Mouse (Mus musculus): Measurements from ENCODE around the gene Pms2.

Gene Pms2

GRCm38 (mm10) chr5:143909417-143910400 is at the start of gene Pms2, which contains the start of gene Aimp2:
Gene Pms2, plus strand, starts transcription at chr5:143909964.
Gene Aimp2, minus strand, starts transcription at chr5:143909847.
- peak; percentile 95 for DNase-seq

GRCm38 (mm10) chr5:143871547-143872169 is 38.1 kb upstream of the Pms2 start:
- no peak for DNase-seq

GRCm38 (mm10) chr5:143874571-143874970 is 35.2 kb upstream of the Pms2 start:
- no peak for DNase-seq

- no peak for DNase-seq
These were observed 24.5 kb upstream of the Pms2 start for GRCm38 (mm10) chr5:143885274-143885673.

GRCm38 (mm10) chr5:143890741-143891140 is 19.0 kb upstream of the Pms2 start:
- no peak for DNase-seq

- no peak for DNase-seq
These were observed 17.4 kb upstream of the Pms2 start for GRCm38 (mm10) chr5:143892255-143892886.

- no peak for DNase-seq
These were observed 16.4 kb upstream of the Pms2 start for GRCm38 (mm10) chr5:143893396-143893795.

GRCm38 (mm10) chr5:143897635-143898330 is 12.0 kb upstream of the Pms2 start, which contains the start of gene Ankrd61:
Gene Ankrd61, minus strand, starts transcription at chr5:143897685.
- no peak for DNase-seq

- DNase-seq: no peak
These were observed 7.7 kb upstream of the Pms2 start for GRCm38 (mm10) chr5:143902111-143902510.

GRCm38 (mm10) chr5:143903813-143904212 is 6.0 kb upstream of the Pms2 start:
- DNase-seq: no peak

- DNase-seq: no peak
These were observed 3.3 kb upstream of the Pms2 start for GRCm38 (mm10) chr5:143906429-143906828.

- DNase-seq: no peak
These were observed 838 bp upstream of the Pms2 start for GRCm38 (mm10) chr5:143908926-143909325.

GRCm38 (mm10) chr5:143916221-143916620 is 6.5 kb downstream of the Pms2 start:
- no peak for DNase-seq

- DNase-seq: no peak
These were observed 7.7 kb downstream of the Pms2 start for GRCm38 (mm10) chr5:143917418-143917817.

- DNase-seq: no peak
These were observed 8.4 kb downstream of the Pms2 start for GRCm38 (mm10) chr5:143918120-143918519.

- DNase-seq: no peak
These were observed 15.2 kb downstream of the Pms2 start for GRCm38 (mm10) chr5:143924781-143925452.

GRCm38 (mm10) chr5:143927875-143928274 is 18.1 kb downstream of the Pms2 start, which contains the start of gene Gm42421:
Gene Gm42421, plus strand, starts transcription at chr5:143928175.
- no peak for DNase-seq

- DNase-seq: no peak
These were observed 19.5 kb downstream of the Pms2 start for GRCm38 (mm10) chr5:143929291-143929690.

GRCm38 (mm10) chr5:143930656-143931055 is 20.9 kb downstream of the Pms2 start:
- DNase-seq: no peak

GRCm38 (mm10) chr5:143931863-143932580 is 22.3 kb downstream of the Pms2 start:
- DNase-seq: no peak

GRCm38 (mm10) chr5:143932831-143933230 is 23.1 kb downstream of the Pms2 start, which contains the start of gene Rsph10b:
Gene Rsph10b, plus strand, starts transcription at chr5:143933035.
- DNase-seq: no peak
